9 mouse cellular contexts compared by ENCODE assay signal in the genomic region with DNA sequence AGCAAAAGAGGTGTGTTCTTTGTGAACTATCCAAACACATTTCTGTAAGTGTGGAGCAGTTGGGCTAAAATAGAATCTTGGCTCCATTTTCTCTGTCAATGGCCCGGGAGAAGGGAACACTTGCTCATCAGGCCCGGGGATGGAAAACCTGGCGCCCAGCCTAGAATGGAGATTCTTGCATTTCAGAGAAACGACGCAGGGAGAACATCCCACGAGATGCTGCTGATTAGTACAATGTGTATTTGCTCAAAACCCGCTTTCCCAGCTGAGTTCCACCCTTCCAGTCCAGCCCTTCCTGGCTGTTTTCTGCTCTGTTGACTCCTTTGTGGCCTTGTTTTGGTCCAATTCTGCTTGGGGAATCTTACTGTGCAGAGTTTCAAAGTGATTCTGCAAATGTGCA.
DNase-seq lines count a peak whose midpoint lies in the region; ATAC-seq lines count a peak whose summit lies in the region.
"Had no signal": no experiment of that assay in that cellular context is flagged by ENCODE, and none has a peak within 500 bp of the region (broad histone marks: within the 10 kb centered on the region; RNA-seq: fewer than 3 reads in every experiment).

No protein-coding gene starts in this region.

- no peaks in the 10 kb centered on the region for H3K9me3 ChIP-seq in forebrain, embryonic 10.5 days
- no peaks in the 10 kb centered on the region for H3K9me3 ChIP-seq in forebrain, embryonic 11.5 days (ENCODE audit: control insufficient read depth, low read length)
- no peaks in the 10 kb centered on the region for H3K9me3 ChIP-seq in lung, embryonic 16.5 days (ENCODE audit: control insufficient read depth, low read length)
- H3K9me3 ChIP-seq in stomach, embryonic 14.5 days (ENCODE audit: control insufficient read depth, low read depth, low read length) = no peaks in the 10 kb centered on the region
- no peaks in the 10 kb centered on the region for H3K9me3 ChIP-seq in liver, embryonic 11.5 days (ENCODE audit: control insufficient read depth, low read length)
- H3K9me3 ChIP-seq: midbrain, embryonic 12.5 days had no signal

- no peak for ATAC-seq in forebrain, embryonic 11.5 days (replicated peaks; ENCODE audit: low FRiP score)
- peak; percentile 74; the same call in 1 of the 2 replicates for ATAC-seq in lung, embryonic 16.5 days (ENCODE audit: low read depth)
- ATAC-seq in stomach, embryonic 14.5 days (ENCODE audit: insufficient number of reproducible peaks, insufficient read depth, low FRiP score, low read depth) = peak; percentile 23; the same call in 1 of the 2 replicates
- ATAC-seq in liver, embryonic 11.5 days (replicated peaks; ENCODE audit: low FRiP score) = no peak

- H3K4me3 ChIP-seq in forebrain, embryonic 10.5 days = no peak overlapping the region
- no peak overlapping the region for H3K4me3 ChIP-seq in forebrain, embryonic 11.5 days (ENCODE audit: low read depth, low read length)
- H3K4me3 ChIP-seq in lung, embryonic 16.5 days (ENCODE audit: low read length) = no peak overlapping the region
- no peak overlapping the region for H3K4me3 ChIP-seq in stomach, embryonic 14.5 days (ENCODE audit: low read depth, low read length)
- no peak overlapping the region for H3K4me3 ChIP-seq in liver, embryonic 11.5 days (ENCODE audit: low read depth, low read length)
- H3K4me3 ChIP-seq: midbrain, embryonic 12.5 days had no signal

- H3K9ac ChIP-seq in forebrain, embryonic 11.5 days (ENCODE audit: low read length) = no peak overlapping the region
- H3K9ac ChIP-seq in lung, embryonic 16.5 days (ENCODE audit: low read length) = no peak overlapping the region
- H3K9ac ChIP-seq in stomach, embryonic 14.5 days (replicated peaks; ENCODE audit: low read depth, low read length) = no peak overlapping the region
- H3K9ac ChIP-seq in liver, embryonic 11.5 days (ENCODE audit: low read depth, low read length) = no peak overlapping the region
- H3K9ac ChIP-seq: midbrain, embryonic 12.5 days had no signal

- DNase-seq in forebrain, embryonic 10.5 days (ENCODE audit: extremely low spot score, low spot score) = no peak
- DNase-seq in forebrain, embryonic 11.5 days (ENCODE audit: low spot score) = no peak
- peak; percentile 13 for DNase-seq in cerebellum, adult 11-12 months
- peak; percentile 88 to 89 for DNase-seq in frontal cortex, postnatal 36 days (ENCODE audit: low spot score in 2 of 2)
- peak; percentile 60 for DNase-seq in kidney, postnatal 14 days
- DNase-seq in liver, embryonic 11.5 days (ENCODE audit: low spot score) = no peak

- WGBS in forebrain, embryonic 10.5 days = 73% methylated on average over 7 of the region's 7 CpGs
- WGBS in forebrain, embryonic 11.5 days = 56% methylated on average over 7 of the region's 7 CpGs
- WGBS in lung, embryonic 16.5 days = 31% methylated on average over 7 of the region's 7 CpGs
- 33% methylated on average over 7 of the region's 7 CpGs for WGBS in stomach, embryonic 14.5 days
- WGBS in liver, embryonic 11.5 days = 74% methylated on average over 7 of the region's 7 CpGs

- 0 out of 2 replicates have a peak overlapping the region, but pooled peaks have one; percentile 11 for H3K27ac ChIP-seq in forebrain, embryonic 10.5 days
- H3K27ac ChIP-seq in forebrain, embryonic 11.5 days (ENCODE audit: low read depth, low read length) = no peak overlapping the region
- no peak overlapping the region for H3K27ac ChIP-seq in lung, embryonic 16.5 days (ENCODE audit: low read length)
- H3K27ac ChIP-seq in stomach, embryonic 14.5 days (ENCODE audit: low read length) = peak overlapping the region; percentile 15; the same call in 1 of the 2 replicates
- no peak overlapping the region for H3K27ac ChIP-seq in liver, embryonic 11.5 days (ENCODE audit: low read depth, low read length)
- H3K27ac ChIP-seq: midbrain, embryonic 12.5 days had no signal

- H3K4me2 ChIP-seq in forebrain, embryonic 11.5 days (ENCODE audit: low read depth, low read length, severe bottlenecking) = no peak overlapping the region
- no peak overlapping the region for H3K4me2 ChIP-seq in lung, embryonic 16.5 days (ENCODE audit: low read depth, low read length)
- H3K4me2 ChIP-seq in stomach, embryonic 14.5 days (replicated peaks; ENCODE audit: low read depth, low read length) = no peak overlapping the region
- H3K4me2 ChIP-seq in liver, embryonic 11.5 days = no peak overlapping the region
- H3K4me2 ChIP-seq: midbrain, embryonic 12.5 days had no signal

- no peaks in the 10 kb centered on the region for H3K27me3 ChIP-seq in forebrain, embryonic 10.5 days (ENCODE audit: poor library complexity, severe bottlenecking)
- H3K27me3 ChIP-seq in forebrain, embryonic 11.5 days (ENCODE audit: control insufficient read depth, insufficient read depth, low read length) = no peaks in the 10 kb centered on the region
- H3K27me3 ChIP-seq in lung, embryonic 16.5 days (ENCODE audit: control insufficient read depth, insufficient read depth, low read depth, low read length) = no peaks in the 10 kb centered on the region
- no peaks in the 10 kb centered on the region for H3K27me3 ChIP-seq in stomach, embryonic 14.5 days (ENCODE audit: control insufficient read depth, insufficient read depth, low read length)
- H3K27me3 ChIP-seq in liver, embryonic 11.5 days (replicated peaks; ENCODE audit: control insufficient read depth, insufficient read depth, low read length) = no peaks in the 10 kb centered on the region
- H3K27me3 ChIP-seq: midbrain, embryonic 12.5 days had no signal

- H3K4me1 ChIP-seq in forebrain, embryonic 10.5 days = 0 out of 2 replicates have a peak, but pooled peaks cover 5% of the 10 kb centered on the region
- H3K4me1 ChIP-seq in forebrain, embryonic 11.5 days (replicated peaks; ENCODE audit: control insufficient read depth, insufficient read depth, low read length) = no peaks in the 10 kb centered on the region
- H3K4me1 ChIP-seq in lung, embryonic 16.5 days (replicated peaks; ENCODE audit: control insufficient read depth, insufficient read depth, low read length) = no peaks in the 10 kb centered on the region
- H3K4me1 ChIP-seq in stomach, embryonic 14.5 days (ENCODE audit: control insufficient read depth, insufficient read depth, low read length) = 0 out of 2 replicates have a peak, but pooled peaks cover 5% of the 10 kb centered on the region
- no peaks in the 10 kb centered on the region for H3K4me1 ChIP-seq in liver, embryonic 11.5 days (replicated peaks; ENCODE audit: control insufficient read depth, insufficient read depth, low read length)

- no peaks in the 10 kb centered on the region for H3K36me3 ChIP-seq in forebrain, embryonic 10.5 days (replicated peaks)
- no peaks in the 10 kb centered on the region for H3K36me3 ChIP-seq in forebrain, embryonic 11.5 days (ENCODE audit: control insufficient read depth, insufficient read depth, low read length)
- H3K36me3 ChIP-seq in lung, embryonic 16.5 days (ENCODE audit: control insufficient read depth, insufficient read depth, low read length) = no peaks in the 10 kb centered on the region
- no peaks in the 10 kb centered on the region for H3K36me3 ChIP-seq in stomach, embryonic 14.5 days (ENCODE audit: control insufficient read depth, insufficient read depth, low read length)
- no peaks in the 10 kb centered on the region for H3K36me3 ChIP-seq in liver, embryonic 11.5 days (ENCODE audit: control insufficient read depth, insufficient read depth, low read length)
- H3K36me3 ChIP-seq: midbrain, embryonic 12.5 days had no signal

Comparison
In these comparisons a context has a peak if more than half of its experiments do, and no peak if none do; other contexts are left out.
1. H3K27ac ChIP-seq: peak in forebrain, embryonic 10.5 days (single experiment) and stomach, embryonic 14.5 days (single experiment); none in forebrain, embryonic 11.5 days (single experiment), lung, embryonic 16.5 days (single experiment) and liver, embryonic 11.5 days (single experiment).
2. DNase-seq: peak in cerebellum, adult 11-12 months (single experiment), frontal cortex, postnatal 36 days (2 of 2) and kidney, postnatal 14 days (single experiment); none in forebrain, embryonic 10.5 days (single experiment), forebrain, embryonic 11.5 days (single experiment) and liver, embryonic 11.5 days (single experiment).
3. ATAC-seq: peak in lung, embryonic 16.5 days (single experiment) and stomach, embryonic 14.5 days (single experiment); none in forebrain, embryonic 11.5 days (single experiment) and liver, embryonic 11.5 days (single experiment).